Mouse (Mus musculus) left cerebral cortex, postnatal 14 days (tissue): ENCODE data around the gene Zfp799. TPM values are rescaled to one million over a fixed set of nuclear protein-coding genes. Genes with fewer than 3 reads are reported as not detected.

ENCODE experiments used
- DNase-seq, 2 experiments: peaks; one replicate each; pipeline ENCODE4 v3.0.0; 2021 to 2022; ENCODE audit warnings: low spot score in 2 of 2, mixed read lengths in 1 of 2
- intact Hi-C: fragments of 180-260 bp; cut with DNase I; formaldehyde crosslinking; loops from one replicate; pipeline ENCODE4 v1.15.1; 2025
- total RNA-seq, 2 experiments: library from RNA; stranded (reverse); gene quantifications; 2 replicates each; pipeline ENCODE4 v1.2.3; 2021

Gene Zfp799
- total RNA-seq, 2 experiments from 2014 or later, result 21.5 to 22.4 TPM

DNA sequence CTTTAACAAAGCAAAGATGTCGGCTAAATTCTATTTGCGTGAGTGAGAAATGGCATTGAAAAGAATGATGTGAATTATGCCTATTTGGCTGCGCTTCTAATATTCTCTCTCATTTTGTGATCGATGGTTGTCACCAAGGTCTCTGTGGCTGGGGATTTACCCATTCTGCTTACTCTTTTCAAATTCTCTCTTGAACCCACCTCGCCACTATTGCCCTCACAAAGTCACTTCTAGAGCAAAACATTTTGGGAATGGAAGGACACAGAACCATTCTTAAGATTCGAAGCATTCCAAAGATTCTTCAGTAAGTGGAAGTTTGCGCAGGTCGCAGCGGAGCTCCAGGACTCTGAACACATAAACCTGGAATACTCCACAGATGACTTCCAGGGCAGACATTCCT lies 41.5 kb downstream of the Zfp799 start:
- intact Hi-C loops, result no loop called here
- no peak for DNase-seq

DNA sequence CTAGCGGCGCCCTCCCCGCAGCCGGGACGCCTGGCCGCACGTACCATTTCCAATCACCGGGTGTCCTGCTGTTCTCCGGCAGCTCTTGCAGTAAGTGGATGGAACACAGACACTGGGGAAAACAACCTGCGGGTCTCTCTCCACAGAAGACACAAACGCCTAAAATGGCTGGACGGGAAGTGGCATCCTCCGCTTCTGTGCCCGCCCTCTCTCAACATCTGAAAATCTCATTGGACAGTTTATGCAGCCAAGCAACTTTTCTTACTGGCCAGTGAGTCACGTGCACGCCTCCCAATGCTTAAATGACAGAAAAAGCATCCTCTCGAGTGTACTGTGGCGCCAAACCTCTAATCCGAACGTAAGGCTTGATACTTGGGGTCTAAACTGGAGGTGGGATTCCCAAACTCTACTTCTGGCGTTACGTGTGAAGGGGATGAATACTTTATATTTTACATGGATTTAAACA lies 41.9 kb downstream of the Zfp799 start, which contains the start of gene Zfp871:
Gene Zfp871, minus strand, starts transcription at position 194 of the 466 bp plus-strand sequence.
- peak; percentile 91 to 96 for DNase-seq
- intact Hi-C loops, result no loop called here

DNA sequence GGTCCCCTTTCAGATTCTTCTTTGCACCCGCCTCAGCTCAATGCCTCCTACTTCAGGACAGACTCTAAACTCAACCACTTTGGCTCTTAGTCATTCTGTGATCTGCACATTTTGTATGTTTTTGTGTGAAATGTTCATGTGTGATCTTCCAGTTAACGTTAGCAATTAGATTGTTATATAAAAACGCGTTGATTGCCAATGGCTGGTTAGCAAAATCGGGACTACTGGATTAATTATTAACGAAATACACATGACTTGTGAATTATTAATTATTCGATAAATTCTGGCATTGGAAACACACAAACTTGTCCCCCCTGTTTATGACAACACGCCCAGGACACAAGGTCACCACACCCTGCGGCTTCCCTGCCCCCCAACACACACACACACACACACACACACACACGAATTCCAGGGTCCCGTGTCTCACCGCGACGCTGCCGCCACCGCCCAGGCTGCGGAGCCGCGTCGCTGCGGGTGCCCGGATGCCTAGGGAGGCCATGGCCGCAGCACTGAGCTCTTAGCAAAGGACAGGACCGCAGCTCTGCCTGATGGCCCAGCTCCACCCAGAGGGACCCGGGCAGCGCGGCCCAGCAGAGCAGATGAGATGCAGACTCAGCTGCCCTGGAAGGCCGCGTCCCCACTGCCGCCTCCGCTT lies 42.5 kb downstream of the Zfp799 start:
- DNase-seq, result peak; percentile 36 to 57
- intact Hi-C loops, result no loop called here

DNA sequence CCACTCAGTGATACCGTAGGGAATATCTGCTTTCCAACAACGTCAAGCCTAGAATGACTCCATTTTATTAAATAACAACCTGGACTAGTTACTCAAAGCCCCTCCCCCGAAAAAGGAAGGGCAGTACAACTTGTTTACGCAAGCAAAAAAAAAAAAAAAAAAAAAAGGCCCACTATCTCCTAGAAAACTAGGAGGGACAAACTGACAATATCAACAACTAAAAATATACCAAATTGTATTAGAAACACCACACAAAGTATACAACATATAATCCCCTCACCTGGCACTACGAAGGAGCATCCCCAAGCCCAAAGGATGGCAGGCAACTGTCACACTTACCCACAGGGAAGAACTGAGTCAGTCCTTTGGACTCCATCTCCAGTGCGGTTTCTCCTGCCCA lies 43.1 kb downstream of the Zfp799 start:
- intact Hi-C loops, result no loop called here
- no peak for DNase-seq

DNA sequence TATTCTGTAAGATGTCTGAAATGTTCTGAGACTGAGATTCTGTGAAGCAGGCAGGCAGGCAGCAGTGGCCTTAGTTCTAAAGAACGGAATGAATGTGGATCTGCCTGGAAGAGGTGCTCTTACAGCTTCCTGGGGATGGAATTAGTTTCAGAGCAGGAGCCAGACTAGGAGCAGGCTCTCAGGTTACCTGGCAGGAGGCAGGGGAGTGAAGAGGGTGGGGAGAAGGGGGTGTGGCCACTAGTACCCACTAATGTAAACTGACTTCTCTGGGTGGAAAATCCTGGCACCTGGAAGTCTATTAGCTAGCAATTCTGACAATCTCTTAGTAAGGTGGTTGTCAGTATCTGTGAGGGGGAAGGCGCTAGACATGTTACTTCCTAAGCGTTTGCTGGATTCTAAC lies 44.4 kb downstream of the Zfp799 start:
- DNase-seq, result no peak
- intact Hi-C loops, result no loop called here

DNA sequence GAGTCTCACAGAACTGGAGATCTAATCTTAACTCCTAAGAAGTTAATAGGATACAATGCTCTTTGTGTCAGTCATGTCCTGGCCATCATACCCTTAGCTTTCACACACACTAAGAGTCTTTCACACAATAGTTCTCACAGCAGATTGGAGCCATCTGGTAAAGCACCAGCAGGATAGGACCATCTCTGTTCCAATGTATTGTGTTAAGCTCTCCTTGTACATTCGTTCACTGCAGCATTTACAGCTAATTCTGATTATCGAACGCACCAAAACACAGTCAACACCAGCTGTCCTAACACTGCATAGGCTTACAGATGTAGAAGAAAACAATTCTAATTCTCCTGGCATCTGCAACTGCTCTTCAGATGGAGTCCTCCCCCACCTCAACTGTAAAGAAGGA lies 52.5 kb downstream of the Zfp799 start:
- DNase-seq, result no peak
- intact Hi-C loops, result no loop called here

DNA sequence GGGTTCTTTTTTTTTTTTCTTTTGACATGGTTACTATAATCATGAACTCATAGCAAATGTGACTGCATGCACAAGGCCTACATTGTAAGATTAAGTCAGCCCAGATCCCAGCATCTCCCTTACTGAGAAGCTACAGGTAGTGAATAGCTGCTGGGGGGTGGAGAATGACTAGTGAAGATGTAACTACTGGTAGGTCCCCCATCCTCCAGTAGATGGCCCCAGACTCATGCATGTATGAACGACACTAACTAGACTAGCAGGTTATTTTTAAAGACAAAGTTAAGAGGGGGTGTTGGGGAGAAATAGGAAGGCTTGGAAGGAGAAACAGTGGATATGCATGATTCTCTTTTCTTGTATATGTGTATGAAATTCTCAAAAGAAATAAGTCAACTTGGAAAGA lies 58.8 kb downstream of the Zfp799 start:
- intact Hi-C loops, result loop anchor here (5.0 kb wide), 1 partner anchor 61 kb away; the partner anchor contains the start of gene Zfp799
- DNase-seq, result peak in 1 of 2 experiments; percentile 52

DNA sequence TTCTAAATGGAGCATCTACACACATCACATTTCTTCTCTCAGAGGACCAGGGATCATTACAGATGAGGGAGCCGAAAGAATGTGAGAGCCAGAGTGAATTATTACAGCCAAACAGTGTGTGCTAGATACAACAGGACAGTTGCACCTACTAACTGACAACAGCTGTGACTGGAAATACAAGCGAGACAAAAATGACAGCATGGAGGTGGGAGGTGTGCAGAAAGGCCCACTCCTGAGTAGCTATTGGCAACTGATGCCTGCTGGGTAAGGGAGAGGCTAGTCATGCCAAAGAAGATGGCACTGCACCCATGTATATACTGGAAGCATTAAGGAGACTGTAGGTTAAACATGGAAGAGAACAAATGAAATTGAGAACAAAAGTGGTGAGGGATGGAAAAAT lies 63.6 kb downstream of the Zfp799 start:
- intact Hi-C loops, result no loop called here
- no peak for DNase-seq

Other genes starting within 250 kb of the Zfp799 start
- gene Cyp4f37, start 209.0 kb downstream of the Zfp799 start, total RNA-seq, result not detected
- gene Cyp4f40, start 171.4 kb downstream of the Zfp799 start, total RNA-seq, result not detected
- gene Cyp4f15, start 144.6 kb downstream of the Zfp799 start, total RNA-seq, result 10 to 100 TPM in 1 of 2 experiments, 1 to 10 TPM in 1; 8.2 to 12.0 TPM
- 10 to 100 TPM; 74.4 to 87.0 TPM for gene Zfp871, start 42.0 kb downstream of the Zfp799 start, total RNA-seq
- 1 to 10 TPM; 8.0 to 8.5 TPM for gene Zfp811, start 20.3 kb downstream of the Zfp799 start, total RNA-seq
- gene Zfp870, start 61.4 kb upstream of the Zfp799 start, total RNA-seq, result 1 to 10 TPM; 8.0 to 8.3 TPM
- gene Cyp4f14, start 87.1 kb upstream of the Zfp799 start, total RNA-seq, result 1 to 10 TPM; 3.3 to 3.4 TPM
- gene Cyp4f13, start 117.1 kb upstream of the Zfp799 start, total RNA-seq, result 10 to 100 TPM; 13.3 to 15.1 TPM
- gene Zfp472, start 135.6 kb upstream of the Zfp799 start, total RNA-seq, result 1 to 10 TPM; 3.1 to 3.4 TPM
- gene Zfp952, start 162.9 kb upstream of the Zfp799 start, total RNA-seq, result 10 to 100 TPM; 13.6 to 14.6 TPM
- gene Zfp763, start 203.1 kb upstream of the Zfp799 start, total RNA-seq, result 10 to 100 TPM; 15.8 to 17.6 TPM
- not detected for gene 4921501E09Rik, start 237.8 kb upstream of the Zfp799 start, total RNA-seq